Mouse (Mus musculus): ENCODE results near the gene Sox6.

Sox6 gene

GRCm38 (mm10) chr7:115752121-115752634 is 286.4 kb downstream of the Sox6 start:
- no peak for DNase-seq (ENCODE audit: low spot score in 2 of 2)

DNA sequence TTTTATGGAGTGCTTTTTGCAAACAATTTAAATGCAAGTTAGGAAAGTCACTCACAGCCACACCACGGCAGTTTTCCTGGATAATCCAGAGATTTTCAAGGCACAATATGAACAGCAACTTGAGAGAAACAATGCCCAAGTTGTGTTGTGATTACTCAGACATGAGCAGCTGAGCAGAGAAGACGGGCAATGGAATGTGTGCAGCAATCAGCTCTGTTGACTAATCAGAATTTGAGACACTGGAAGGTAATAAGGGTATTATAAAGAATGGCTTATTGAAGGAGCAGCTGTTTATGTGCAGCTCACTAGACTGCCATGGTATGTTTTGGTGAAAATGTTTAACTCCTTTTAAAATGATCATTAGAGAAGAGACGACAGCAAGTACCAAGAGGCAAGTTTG is 287.5 kb downstream of the Sox6 start:
- no peak for DNase-seq (ENCODE audit: low spot score in 2 of 2)

DNA sequence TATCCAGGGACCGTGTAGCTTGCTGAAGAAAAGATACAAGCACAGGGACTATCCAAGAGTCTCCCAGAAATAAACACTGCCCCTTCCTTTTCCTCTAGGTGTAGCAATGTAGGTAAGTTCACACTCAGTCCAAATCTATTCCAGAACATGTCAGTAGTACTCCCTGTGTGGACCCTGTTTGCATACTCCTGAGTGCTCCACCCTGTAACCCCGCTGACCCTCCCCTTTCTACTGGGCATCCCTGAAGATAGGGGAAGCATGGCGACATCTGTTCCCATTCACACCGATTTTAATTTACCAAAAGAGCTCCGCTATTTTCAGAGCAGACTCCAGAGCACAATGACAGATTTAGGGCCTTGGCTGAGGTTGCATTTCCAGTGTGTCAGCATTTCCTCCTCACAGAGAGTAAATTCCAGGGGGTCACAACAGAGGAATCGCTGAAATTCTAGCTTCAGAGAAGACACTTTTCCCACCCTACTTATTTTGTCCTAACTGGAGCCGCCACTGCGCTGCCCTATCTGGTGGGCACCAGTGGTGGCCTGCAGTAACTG is 288.2 kb downstream of the Sox6 start:
- no peak for DNase-seq (ENCODE audit: low spot score in 2 of 2)

GRCm38 (mm10) chr7:115747541-115747940 is 291.1 kb downstream of the Sox6 start:
- DNase-seq (ENCODE audit: low spot score in 2 of 2), result no peak

DNA sequence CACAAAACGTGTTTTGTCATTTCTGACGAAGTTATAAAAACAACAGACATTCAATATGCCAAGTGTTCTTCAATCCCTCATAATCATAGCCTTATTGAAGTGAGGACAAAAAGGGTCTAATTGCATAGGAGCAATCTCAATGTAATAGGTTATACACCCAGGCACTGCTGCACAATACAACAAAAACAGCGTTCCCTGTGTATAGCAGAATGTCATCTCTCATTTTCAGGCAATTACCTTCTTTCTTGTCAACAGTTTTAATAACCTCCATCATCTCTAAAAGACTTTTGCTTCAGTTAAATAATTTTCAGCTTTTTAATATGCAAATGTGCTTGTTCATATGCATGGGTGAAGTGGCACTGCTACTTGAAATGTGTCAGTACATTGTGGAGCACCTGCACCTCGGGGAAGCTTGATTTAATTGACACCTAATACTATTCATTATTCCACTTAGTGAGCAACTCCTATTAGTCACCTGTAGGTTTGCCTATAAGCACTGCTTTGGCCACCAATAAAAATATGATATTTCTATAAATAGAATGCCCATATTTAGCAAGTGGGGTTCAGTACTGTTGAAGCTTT is 292.8 kb downstream of the Sox6 start:
- DNase-seq (ENCODE audit: low spot score in 2 of 2), result no peak

DNA sequence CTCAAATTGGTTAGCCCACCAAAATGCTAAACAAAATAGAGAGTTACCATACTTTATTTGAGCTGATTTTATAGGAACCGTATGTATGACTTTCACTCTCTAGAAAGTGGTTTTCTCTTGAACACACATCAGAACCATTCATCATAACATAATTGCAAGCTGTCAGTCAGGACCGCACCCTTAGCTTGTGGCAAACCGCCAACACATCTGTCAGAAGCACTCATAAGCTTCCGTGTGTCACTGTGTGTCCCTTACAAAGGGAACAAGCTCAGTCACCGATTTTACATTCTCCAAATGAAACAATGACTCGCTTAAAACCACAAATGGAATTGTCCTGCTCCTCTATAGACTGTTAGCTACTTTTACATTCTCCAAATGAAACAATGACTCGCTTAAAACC is 304.5 kb downstream of the Sox6 start:
- DNase-seq (ENCODE audit: low spot score in 2 of 2), result no peak

- no peak for DNase-seq (ENCODE audit: low spot score in 2 of 2)
These were observed 305.8 kb downstream of the Sox6 start for GRCm38 (mm10) chr7:115732824-115733223.

GRCm38 (mm10) chr7:115726776-115727175 is 311.8 kb downstream of the Sox6 start:
- no peak for DNase-seq (ENCODE audit: low spot score in 2 of 2)

DNA sequence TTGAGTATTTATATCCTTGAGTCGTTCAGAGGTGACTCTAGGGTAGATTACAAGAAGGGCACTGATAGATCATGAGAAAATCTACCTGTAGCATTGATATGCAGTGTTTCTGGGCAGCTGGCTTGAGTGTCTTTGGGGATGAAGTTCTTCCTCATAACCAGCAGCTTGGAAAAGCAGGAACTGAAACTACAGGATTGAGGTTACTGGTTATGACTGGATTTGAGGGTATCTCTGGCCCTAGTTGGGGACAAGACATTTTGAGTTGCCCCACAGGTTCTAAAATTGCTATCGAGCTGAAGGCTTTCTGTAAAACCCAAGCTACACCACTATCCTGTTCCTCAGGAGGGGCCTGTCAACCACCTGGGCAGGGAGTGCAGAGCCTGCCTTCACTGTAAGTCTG is 314.2 kb downstream of the Sox6 start:
- no peak for DNase-seq (ENCODE audit: low spot score in 2 of 2)

DNA sequence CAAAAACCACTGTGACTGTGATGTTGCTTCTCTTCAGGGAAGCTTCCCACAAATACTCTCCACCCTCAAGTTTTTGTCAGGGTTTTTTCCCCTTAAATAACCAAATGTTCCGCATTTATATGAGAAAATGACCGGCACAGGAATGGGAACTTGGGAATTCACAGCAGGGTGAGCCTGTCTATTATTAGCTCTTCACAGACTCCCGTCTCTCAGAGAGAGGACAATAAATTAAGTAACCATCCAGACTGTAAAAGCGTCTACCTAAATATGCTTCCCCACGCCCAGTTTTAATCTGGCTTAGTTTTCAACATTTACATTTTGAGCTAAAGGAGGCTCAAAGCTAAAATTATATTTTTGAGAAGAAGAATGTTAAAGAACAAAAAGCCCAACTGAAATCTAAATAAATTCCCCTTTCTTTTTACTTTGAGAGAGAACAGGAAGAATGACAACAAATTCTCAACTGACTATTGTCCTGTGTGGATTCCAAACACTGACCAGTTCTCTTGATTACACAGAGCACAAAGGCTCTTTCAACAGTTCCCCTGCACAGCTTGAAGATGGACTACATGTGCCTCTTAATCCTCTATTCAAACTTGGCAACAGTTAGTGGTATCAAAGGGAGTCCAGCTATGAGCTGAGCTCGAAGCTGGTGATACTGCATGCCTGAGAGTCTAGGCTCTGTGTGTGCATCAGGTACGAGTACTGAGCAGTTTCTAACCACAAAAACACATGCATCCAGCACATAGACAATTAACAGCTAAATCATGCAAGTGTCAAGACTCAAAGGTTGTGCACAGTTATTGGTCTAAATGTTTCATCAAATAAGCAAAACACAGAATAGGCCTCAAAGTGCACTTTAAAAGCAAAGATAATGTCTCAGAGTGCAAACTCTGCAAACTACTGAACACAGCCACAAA is 316.7 kb downstream of the Sox6 start:
- DNase-seq (ENCODE audit: low spot score in 2 of 2), result no peak

DNA sequence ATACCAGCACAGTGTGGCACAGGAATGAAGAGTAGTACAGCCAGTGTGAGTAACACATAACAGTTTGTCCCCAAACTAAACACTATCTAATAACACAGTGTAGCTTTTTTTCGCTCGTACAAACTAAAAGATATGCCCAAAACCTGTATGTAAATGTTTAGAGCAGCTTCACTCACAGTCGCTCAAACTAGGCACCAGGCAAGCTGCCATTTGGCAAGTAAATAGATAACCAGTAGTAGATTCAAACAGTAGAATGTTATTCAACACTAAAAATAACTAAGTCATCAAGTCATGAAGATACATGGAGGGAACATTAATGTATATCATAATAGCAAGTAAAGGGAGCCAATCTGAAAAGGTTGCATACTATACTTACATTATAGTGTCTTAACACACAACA is 318.8 kb downstream of the Sox6 start:
- DNase-seq (ENCODE audit: low spot score in 2 of 2), result no peak

GRCm38 (mm10) chr7:115706141-115706540 is 332.5 kb downstream of the Sox6 start:
- DNase-seq (ENCODE audit: low spot score in 2 of 2), result no peak

DNA sequence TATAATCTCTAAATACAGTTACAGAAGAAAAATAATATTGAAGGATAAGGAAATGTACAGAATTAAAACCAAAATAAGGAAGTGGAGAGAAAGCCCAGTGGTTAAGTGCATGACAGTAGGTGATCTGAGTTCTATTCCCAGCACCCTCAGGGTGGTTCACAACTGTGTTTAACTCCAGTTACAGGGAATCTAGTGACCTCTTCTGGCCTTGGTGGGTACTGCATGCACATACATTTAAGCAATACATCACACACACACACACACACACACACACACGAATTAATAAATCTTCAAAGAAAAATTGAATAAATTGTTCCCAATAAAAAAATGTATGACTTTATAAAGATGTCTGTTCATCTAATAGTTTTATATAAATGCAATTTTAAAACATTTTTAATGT is 340.5 kb downstream of the Sox6 start:
- DNase-seq (ENCODE audit: low spot score in 2 of 2), result no peak

DNA sequence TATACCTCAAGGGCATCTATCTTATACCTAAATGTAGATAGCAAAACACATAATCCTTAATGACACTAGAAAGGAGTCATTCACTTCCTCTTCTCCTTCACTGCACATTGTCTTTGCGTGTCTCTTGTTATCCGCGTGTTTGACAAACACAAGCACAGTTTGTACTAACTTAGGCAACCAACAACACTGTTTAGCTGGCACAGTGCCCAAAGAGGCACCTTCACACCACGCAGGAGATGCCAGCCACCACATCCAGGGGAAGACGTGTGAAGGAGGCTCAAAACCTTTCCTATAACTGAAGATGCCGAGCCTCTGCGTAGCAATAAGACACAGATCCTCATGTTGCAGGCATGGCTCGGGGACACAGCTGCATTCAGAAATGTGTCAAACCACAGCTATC is 345.4 kb downstream of the Sox6 start:
- DNase-seq (ENCODE audit: low spot score in 2 of 2), result no peak

DNA sequence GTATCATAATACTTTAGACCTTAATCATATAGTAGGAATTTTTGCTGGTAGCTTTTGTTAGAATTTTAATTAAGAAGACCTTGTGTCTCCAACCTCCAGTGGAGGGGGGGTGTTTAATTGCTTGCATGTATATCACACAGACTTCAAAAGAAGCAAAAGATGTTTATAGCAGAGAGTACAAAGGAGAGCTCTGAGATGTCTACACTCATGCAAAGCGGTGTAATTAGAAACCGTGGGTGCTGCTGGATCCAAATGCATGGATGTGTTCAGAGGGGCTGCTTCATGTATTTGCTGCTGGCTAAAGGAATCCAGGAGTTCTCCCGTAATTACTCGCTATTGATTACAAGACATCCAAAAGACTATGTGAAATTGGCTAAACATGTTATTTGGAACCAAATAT is 347.5 kb downstream of the Sox6 start:
- DNase-seq (ENCODE audit: low spot score in 2 of 2), result no peak

GRCm38 (mm10) chr7:115686687-115687086 is 351.9 kb downstream of the Sox6 start:
- no peak for DNase-seq (ENCODE audit: low spot score in 2 of 2)

GRCm38 (mm10) chr7:115684142-115684541 is 354.5 kb downstream of the Sox6 start:
- no peak for DNase-seq (ENCODE audit: low spot score in 2 of 2)

DNA sequence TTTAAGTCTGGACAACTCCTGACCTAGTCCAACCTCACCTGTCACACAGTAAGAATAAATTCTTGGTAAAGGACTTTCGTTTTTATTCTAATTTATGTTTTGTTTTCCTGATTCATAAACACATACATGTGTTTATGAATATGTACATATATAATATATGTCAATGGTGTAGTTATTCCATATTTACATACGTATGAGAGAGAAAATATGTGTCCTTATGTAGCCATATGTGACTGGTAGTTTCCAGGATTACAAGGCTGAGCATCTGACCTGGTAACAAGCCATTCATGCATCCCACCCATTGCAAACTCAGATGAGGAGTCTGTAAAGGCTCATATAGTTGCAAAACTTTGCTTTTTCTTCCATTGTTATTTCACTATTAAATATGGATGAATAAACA is 366.8 kb downstream of the Sox6 start:
- no peak for DNase-seq (ENCODE audit: low spot score in 2 of 2)

DNA sequence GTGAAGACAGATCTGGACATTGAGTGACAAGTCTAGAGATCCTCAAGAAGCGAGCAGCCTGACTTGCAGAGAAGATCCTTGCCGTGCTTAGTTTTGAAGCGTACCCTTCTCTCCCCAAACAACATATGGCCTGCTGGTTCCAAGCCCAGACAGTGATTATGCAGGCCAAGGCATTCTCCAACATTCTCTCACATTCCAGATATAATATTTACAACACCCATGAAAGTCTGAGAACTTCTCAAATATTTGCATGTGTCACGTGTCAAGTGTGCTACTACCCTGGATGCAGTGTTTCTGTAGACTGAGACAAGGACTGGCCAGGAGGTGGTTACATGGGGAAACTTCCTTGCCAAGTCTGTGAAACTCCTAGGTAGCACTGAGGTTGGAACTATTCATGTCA is 367.3 kb downstream of the Sox6 start:
- no peak for DNase-seq (ENCODE audit: low spot score in 2 of 2)

GRCm38 (mm10) chr7:115669207-115670004 is 369.2 kb downstream of the Sox6 start:
- DNase-seq (ENCODE audit: low spot score in 2 of 2), result no peak

- no peak for DNase-seq (ENCODE audit: low spot score in 2 of 2)
These were observed 371.8 kb downstream of the Sox6 start for GRCm38 (mm10) chr7:115666686-115667382.
